Mouse (Mus musculus) spleen, postnatal 36 days (tissue): ENCODE measurements around the gene Vti1a.

ENCODE experiments used
- DNase-seq, 2 experiments: peaks; one replicate each; pipeline ENCODE4 v3.0.0; 2022; ENCODE audit warnings: low spot score in 2 of 2, mixed read lengths in 1 of 2

Vti1a gene

DNA sequence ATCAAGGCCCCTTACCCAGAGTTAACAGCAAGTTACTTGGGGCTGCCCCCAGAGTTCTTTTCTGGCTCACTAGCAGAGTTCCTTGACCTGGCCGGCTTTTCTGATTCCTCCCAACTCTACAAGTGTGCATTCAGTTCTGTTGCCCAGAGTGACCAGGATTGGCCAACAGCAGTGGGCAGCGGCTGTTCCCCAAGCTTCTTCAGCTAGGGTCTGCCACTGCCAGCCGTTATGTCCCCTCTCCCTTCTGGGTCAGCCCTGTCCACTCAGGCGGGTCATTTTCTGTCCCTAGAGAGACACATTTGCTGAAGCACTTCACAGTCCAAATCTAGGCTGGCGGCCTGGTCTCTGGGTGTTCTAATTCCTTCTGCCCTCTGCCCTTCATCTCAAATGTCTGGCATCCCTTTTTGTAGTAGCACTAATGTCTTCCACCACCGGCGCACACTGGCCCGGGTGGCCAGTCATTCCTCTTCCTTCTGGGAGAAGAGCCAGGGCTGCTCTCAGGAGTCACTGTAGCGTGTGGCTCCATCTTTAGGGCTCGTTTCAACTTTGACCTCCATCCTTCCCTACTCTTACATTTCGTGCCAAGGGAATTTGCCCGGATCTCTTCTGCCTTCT is 305.0 kb downstream of the Vti1a start:
- DNase-seq: no peak

DNA sequence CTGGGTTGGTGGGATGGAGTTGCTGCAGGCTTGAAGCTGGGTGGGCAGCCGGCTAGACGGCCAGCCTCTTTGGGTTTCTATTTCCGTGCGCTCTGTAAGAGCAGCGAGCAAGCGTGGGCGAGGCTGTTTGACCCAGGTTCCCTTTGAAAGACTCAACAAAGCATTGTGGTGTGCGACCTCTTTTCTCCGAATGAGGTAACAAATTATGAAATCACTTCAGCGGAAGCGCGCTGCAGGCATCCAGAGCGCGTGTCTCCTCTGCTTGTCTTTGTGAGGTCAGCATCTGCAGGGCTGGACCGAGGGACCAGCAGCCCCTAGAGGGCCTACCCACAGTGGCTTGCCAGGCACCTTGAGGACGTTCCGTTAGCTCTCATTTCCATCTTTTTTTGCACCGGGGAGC is 306.7 kb downstream of the Vti1a start:
- no peak for DNase-seq

DNA sequence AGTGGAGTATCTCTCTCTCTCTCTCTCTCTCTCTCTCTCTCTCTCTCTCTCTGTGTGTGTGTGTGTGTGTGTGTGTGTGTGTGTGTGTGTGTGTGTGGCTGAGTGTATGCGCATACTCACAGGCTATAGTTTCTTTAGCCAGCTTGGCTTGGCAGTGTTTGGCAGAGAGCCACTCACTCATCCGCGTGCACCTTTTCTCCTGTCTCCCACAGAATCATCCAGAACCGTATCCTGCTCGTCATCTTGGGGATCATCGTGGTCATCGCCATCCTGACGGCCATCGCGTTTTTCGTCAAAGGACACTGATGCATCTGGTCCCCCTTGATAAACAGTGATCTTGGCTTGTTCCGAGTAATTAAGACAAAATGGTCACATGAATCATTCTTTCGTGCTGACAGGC is 307.5 kb downstream of the Vti1a start:
- no peak for DNase-seq

DNA sequence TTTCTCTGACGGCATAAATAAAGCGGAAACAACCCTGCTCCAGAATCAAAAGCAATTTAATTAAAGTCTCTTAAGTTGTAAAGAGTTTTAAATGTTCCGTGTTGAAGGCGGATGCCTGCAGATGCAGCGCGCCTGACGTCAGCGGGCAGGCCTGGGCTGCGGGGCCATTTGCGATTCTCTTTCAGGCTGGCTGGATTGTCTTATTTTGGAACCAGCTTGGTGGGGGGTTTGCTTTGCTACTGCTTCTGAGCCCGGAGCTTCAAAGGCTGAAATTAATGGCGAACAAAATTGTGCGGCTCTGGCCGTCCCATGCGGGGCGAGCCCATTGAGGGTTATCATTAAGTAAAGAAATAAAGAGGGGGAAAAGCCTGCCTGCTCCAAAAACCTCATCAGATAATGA is 310.4 kb downstream of the Vti1a start:
- DNase-seq: no peak

DNA sequence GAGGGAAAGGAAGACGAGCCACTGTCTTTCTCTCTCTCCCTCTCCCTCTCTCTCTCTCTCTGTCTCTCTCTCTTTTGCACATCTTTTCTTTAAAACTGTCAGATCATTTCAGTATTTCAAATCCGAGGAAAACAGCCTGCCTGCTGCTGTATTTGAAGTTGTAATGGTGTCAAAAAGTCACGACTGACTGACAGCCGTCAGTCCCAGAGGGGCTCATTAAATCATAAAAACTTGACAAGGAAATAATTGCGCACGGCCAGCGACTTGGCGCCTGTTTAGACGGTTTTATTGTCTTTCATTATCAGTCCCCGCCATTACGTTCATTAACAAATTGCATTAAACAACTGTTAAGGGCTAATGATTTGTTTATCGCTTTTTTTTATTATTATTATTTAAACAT is 310.9 kb downstream of the Vti1a start:
- no peak for DNase-seq

DNA sequence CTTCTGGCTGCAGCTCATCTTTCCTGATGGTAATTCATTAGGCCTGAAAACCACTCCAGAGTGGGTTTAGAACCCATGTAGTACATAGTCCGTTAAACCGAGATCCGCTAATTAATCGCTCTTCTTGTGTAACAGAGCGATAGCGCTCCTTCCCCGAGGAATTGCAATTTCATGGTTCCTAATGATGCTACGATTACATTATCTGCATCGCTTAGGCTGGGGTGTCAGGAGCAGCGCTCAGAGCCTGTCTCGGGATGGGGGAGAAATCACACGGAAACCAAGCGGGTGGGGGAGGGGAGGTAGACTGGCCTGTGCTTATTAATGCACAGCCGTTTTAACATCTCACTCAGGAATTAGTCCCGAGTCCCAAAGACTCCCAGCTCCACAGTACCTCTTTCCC is 319.4 kb downstream of the Vti1a start:
- no peak for DNase-seq

DNA sequence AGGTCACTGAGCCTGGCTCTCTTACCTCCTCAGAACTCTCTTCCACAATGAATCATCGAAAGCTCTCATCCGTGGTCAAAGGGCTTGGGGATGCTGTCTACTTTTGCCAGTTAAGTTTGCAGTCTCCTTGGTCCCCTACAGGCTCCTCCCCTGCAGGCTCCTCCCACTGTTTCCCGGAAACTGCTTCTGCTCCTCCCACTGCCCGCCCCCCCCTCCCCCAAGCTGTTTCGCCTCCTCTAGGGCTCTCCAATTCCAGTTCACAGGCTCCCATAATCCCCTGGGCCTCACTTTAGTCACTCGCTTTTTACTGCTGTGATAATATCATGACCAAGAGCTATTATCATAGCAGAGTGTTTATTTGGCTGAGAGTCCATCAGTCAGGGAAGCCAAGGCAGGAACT is 324.2 kb downstream of the Vti1a start:
- DNase-seq: no peak

DNA sequence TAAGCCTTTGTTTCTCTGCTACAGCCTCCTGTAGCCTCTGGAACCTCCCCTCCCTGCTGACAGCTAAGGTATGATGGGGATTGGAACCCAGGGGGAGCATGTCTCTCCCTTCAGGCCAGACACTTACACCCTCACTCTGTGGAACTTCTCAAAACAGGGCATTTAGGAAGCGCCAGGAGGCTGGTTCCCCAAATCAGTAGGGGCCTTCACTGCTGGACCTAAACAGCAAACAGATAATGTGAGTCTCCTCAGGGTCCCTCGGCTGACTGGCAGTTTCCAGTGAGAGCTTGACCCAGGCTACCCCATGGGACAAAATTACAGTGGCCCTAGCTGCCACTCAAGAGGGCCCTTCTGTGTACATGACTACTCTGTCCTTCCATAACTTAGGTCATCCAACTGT is 325.8 kb downstream of the Vti1a start:
- no peak for DNase-seq

DNA sequence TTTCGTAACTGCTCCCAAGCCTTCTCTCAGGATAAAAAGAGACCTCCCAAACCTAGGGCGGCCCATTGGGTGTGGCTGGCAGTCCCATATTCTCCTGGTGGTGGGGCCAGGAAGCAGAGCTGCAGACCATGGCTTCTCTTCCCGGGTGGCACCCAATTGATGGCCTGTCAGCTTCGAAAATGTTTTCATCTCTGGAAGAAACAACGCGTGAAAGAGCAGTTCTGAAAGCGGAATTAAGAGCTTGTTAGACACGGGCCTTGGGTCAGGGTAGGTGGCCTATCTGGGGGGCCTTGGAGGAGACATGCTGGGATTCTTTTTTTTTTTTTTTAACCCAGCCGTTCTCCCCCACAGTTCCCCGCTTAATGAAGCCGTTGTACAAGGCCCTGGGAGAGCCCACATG is 326.3 kb downstream of the Vti1a start:
- DNase-seq: no peak

DNA sequence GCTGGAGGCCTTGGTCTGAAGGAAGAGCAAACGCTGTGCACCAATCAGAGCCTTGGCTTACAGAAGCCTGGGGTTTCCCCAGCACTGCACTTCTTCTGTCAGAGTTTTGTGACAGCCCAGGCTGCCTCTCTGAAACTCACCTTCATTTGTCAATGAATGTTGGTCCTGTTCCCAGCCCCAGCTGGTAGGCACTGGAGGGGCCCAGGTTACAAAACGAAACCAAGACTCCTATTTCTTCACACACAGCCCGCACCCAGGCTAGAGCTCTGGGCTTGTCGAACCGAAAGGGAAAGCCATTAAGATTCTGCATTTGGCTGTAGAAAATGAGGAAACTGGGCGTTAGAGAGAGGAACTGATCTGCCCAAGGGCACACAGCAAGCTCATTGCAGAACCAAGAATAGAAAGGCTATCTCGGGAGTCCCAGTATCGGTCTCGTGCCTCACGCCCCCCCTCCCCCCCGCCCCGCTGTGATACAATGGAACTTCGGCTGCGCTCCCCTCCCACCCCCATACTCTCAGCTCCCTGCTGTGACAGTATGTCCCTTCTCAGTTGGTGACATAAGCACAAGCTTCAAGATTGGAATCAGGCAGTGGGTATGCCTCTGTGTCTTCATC is 327.3 kb downstream of the Vti1a start:
- peak; percentile 76 to 78 for DNase-seq

DNA sequence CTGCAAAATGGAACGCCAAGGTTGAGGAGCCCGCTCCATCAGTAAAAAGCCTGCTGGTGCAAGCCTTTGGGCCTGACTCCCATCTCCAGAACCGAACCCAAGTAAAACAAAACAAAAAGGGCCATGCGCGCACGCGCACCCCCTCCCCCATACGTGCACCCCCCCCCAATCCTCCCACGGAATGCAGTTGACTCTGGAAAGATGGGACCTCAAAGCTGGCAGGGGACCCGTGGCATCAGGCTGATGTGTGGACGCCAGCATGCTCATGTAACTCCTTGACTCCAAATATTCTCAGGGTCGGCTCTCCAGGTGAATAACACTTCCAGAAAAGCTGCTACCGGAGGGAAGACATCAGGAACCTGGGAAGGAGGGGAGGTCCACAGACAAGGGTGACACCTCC is 327.8 kb downstream of the Vti1a start:
- no peak for DNase-seq

DNA sequence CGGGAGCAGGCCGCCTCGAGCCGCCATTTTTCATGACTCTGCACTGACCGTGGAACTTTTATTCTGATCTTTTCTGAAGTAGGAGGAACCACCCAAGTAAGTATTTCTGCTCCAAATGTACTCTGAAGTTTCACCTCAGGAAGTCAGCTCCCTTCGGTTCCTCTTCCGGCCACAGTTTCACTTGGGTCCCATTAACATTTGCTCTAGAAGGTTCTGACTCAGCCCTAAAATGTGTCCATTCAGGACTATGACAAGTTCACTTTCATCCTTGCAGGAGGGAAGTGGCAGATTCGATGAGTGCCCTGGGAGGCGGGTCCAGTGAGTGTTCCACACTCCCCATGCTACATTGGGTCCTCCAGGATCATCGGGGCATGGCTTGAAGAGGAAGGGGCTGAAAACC is 333.3 kb downstream of the Vti1a start:
- peak; percentile 33 to 50 for DNase-seq

DNA sequence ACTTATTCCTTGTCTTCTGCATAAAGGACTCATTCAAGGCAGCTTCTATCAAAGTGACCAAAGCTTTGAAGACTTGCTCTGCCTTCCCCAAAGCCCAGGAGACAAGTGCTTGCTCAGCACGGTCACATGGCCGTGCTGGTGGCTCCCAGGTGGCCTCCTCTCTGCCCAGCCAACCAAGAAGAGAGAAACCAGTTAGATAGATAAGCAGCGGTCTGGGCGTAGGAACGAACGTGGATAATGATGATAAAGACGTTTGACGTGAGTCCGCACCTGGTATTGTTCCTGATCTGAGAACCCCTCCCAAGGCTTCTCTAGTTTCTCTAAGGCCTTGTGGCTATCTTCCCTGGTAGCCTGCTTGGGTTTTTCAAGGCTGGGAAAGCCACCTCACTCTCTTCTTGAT is 334.9 kb downstream of the Vti1a start:
- no peak for DNase-seq

DNA sequence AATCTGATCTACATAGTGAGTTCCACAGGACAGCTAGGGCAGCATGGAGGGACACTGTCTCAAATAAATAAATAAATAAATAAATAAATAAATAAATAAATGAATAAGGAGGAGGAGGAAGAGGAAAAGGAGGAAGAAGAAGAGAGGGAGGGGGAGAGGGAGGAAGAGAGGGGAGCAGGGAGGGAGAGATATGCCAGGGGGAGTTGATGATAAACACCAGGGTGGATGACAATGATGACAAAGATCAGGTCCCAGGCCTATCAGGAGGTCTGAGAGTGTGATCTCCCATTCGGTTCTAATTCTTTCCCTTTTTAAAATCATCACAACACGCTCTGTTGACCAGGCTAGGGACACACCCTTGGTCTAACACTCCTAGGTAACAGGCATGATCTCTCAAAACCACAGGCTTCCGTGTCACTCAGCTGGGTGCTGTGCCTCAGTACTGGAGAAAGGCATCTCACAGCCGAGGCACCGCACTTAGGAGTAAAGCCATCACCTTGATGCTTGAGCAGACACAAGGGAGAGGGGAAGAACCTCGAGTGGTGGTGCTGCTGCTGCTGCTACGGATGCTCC is 336.7 kb downstream of the Vti1a start:
- no peak for DNase-seq

DNA sequence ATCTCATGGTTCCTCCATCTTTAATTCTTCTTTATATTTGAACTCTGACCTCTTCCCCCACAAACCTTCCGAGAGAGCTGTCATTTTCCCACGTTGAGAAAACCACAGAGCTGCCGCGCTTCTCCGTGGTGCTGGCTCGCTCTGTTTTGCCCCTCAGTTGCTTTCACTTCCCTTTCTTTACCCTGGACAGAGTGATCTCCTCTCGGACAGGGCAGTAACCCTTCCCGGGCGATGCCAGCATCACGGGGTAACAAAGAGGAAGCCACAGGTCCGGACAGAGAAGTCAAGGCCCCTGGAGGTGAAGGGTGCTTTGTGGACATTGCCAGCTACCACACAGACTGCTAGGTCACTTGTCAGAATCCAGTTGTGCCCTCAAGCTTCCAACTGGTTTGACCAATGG is 344.1 kb downstream of the Vti1a start:
- DNase-seq: peak; percentile 51 to 60

DNA sequence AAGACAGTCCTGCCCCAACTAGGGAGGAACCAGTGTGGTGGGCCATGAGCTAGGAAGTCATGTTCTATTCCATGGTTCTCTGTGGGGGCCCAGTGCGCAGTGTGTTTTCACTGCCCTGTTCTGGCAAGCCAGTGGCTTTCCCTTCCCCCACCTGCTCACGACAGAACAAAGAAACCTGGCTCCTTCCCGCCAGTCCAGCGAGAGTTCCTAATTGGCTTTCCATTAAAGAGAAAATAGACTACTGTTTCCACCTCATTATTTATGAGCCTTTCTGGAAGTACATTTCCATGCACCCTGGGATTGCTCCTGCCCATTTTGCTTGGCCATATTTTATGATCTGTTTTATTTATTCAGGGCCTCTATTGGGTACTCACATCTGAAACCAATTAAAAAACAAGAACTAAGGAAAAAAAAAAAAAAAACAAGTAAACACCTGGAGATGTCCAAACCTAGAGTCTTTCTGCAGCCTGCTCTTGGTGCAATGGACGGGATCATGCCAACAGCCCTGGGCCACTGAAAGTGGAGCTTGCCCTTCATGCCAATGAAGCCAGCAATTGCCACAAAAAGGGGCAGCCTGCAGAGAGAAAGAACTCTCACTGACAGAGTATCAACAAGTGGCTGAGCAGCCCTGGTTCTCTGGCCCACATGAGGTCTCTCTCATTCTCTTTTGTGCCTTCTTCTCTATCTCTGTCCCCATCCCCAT is 346.6 kb downstream of the Vti1a start:
- no peak for DNase-seq

DNA sequence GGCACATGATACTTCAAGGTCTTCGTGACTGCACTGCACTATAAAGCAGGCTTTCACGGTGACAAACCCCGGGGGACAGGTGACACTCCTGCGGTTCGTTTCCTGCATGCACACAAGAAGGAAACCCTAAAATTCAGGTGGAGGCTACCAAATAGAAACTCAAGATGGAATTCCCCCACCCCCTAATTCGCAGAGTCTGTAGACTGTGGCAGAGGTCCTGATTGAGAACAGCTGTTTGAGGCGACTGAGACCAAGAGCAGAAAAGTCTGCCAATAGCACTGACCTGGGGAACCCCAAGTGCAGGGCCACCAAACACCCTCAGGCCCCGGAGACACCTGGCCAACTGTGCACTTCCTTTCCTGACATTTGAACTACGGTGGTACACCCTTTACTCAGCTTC is 351.7 kb downstream of the Vti1a start:
- DNase-seq: peak; percentile 63 to 68

DNA sequence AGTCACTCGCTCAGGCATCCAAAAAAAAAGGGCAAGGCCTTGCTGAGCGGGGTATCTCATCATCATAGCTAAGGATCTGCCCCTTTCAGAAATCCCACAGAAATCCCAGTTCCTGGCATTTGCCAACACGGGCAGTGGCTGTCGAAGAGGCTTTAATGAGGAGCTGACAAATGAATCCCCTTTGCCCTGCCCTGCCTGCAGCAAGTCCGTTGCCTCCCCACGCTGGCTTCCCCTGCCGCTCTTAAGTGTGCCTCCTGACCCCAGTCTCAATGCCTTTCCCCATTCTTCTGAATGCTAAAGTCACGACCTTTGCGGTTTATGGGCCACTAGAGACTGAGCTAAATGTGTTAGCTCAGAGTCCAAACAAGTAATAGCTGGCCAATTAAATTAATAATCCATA is 352.8 kb downstream of the Vti1a start:
- DNase-seq: no peak
